Mouse (Mus musculus): ENCODE results near the gene Myo15b. TPM values are rescaled to one million over a fixed set of nuclear protein-coding genes. Genes with fewer than 3 reads are reported as not detected.

The Myo15b gene
- total RNA-seq, 2 experiments from 2014 or later, result 0.28 TPM; not detected in 1

DNA sequence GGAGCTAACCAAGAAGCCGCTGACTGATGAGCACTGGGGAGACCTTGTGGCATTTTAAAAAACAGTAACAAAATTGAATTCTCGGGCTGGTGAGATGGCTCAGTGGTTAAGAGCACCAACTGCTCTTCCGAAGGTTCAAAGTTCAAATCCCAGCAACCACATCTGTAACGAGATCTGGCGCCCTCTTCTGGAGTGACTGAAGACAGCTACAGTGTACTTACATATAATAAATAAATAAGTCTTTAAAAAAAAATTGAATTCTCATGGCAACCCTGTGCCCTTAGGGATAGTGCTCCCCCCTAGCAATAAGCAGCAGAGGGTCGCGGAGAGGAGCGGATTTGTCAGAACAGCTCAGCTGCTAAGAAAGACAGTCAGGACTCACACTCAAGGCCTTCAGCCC lies 5.7 kb downstream of the Myo15b start:
- intact Hi-C loops (cut with DNase I), result no loop called here

DNA sequence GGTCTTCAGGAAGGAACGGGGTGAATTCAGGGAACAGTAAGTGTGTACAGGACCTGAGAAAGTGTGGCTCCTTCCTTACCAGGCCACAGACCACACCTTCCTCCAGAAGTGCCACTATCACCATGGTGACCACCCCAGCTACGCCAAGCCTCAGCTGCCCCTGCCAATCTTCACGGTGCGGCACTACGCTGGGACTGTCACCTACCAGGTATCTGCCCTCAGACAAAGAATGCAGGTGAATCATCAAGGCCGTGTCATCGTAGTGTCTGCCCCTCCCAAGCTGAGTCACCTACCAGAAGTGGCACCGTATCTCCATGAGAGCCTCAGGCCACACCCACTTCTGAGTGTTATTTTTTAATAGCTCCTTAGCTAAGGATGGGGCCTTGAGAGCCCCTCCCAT lies 11.2 kb downstream of the Myo15b start:
- no peak for DNase-seq
- intact Hi-C loops (cut with DNase I), result no loop called here

More for the DNA sequence above, 5.7 kb downstream of the Myo15b start:
- DNase-seq, result no peak

DNA sequence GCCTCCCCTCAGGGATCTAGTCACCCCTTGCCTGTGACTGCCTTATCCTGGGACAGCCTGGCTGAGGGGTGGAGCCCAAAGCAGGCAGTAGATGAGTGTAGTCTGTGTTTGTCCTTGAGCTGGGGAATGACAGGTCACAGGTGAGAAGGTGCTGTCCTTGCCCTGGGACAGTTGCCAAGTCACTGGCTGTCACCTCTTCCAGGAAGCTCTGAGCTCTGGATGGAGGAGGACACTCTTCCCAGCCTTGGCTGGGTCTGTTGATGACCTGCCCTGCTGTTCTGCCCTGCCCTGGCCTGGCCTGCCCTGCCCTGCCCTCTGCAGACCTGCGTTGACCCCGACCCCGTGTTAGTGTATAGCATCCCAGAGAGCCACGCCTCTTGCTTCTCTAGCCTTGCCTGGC lies 14.2 kb downstream of the Myo15b start:
- no peak for DNase-seq
- intact Hi-C loops (cut with DNase I), result no loop called here

DNA sequence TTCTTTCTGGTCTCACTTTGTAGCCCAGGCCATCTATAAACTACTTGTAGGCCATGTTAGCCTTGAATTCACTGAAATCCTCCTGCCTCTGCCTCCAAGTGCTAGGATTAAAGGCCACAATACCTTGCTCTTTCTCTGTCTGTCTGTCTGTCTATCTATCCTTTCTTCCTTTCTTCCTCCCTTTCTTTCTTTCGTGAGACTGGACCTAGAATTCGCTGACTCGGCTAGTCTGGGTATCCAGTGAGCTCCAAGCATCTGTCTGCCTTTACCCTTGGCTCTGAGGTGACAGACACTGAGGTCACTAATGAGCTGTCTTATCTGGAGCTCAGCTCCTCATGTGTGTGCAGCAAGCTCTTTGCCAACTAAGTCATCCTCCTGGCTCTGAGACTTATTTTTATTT lies 17.7 kb downstream of the Myo15b start:
- no peak for DNase-seq
- intact Hi-C loops (cut with DNase I), result no loop called here

DNA sequence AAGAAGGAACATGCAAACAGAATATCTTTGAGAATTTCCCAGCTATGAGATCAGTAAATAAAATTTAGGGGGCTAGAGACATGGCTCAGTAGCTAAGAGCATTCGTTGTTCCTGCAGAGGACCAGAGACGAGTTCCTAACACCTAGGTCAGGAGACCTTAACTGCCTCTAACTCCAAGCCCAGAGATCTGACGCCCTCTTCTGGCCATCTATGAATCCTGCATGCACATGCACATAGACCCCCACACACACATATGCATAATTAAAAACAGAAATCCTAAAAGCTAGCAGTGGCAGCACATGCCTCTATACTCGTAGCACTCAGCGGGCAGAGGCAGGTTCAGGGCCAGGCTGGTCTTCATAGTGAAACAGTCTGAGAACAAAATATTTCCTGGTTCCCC lies 18.2 kb downstream of the Myo15b start:
- intact Hi-C loops (cut with DNase I), result no loop called here
- DNase-seq, result no peak

DNA sequence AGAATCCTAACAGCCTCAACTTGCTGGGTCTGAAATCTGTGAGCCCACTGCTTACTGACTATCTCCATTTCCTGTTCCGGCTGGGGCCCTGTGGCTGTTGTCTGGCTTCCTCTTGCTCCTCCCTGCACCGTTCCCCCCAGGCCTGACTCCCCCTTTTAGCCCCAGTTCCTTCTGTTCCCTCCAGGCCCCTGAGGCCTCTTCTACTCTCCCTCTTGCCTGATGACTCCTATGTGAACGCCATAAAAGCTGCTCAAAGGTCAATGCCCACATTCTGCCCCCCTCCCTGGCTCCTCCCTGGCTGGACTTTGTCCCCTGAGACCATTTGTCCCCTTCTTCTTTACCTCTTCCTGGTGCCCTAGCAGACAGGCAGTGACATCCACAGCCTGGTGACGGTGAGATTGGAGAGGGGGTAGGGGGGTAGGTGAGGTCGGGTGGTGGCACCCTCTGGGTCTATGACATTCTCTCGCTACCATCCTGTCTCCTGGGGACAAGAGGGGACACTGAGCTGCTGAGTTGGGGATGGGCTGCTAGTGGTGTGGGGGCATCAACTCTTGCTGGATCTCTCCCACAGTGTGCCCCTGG lies 19.1 kb downstream of the Myo15b start:
- no peak for DNase-seq
- intact Hi-C loops (cut with DNase I), result no loop called here

DNA sequence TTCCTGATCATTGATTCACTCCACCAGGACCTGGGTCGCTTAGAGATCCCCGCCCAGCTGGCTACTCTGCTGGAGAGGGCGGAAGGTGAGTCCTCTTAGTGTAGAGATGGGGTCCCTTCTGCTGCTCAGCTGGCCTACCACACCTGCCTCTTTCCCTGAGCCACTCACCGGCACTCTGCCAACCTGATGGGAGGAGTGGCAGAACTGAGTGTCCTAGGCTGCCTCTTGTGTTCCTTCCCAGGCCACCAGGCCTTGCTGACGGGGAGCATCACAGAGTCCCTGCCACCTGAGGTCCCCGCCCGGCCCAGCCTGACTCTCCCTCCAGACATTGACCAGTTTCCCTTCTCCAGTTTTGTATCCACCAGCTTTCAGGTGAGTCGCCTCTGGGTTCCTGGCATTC lies 19.9 kb downstream of the Myo15b start:
- intact Hi-C loops (cut with DNase I), result no loop called here
- no peak for DNase-seq

DNA sequence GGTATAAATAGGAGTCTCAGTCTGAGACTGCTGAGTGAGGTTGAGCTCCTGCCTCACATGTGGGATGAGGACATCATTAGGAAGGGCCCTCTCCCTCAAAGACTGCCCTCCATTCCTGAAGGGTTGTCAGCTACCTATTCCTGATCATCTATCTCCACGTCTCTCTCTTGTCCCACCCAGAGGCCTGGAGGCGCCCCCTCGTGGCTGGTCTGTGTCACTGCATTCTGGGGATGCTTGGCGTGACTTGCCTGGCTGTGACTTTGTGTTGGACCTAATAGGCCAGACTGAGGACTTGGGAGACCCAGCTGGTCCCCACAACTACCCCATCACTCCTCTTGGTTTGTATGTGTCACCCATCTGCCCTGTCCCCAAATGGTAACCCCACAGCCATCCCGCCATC lies 22.8 kb downstream of the Myo15b start:
- no peak for DNase-seq
- intact Hi-C loops (cut with DNase I), result no loop called here

DNA sequence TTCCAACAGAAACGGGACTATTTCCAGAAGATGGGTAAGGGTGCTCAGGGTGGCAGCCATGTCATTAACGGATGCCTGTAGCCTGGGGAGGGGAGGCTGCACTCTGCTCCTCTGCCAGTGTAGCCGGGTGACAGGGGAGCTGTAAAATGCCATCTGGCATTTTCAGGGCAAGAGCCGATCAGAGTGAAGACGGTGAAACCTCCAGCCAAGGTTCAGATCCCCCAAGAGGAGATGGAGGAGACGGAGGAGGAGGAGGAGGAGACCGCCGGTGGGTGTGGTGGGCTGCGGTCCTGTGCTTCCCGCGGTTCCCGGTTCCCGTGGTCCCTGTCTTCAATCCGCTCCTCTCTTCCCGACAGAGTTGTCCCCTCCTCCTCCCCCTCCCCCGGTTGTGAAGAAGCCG lies 25.0 kb downstream of the Myo15b start:
- intact Hi-C loops (cut with DNase I), result no loop called here
- peak; percentile 28 for DNase-seq

DNA sequence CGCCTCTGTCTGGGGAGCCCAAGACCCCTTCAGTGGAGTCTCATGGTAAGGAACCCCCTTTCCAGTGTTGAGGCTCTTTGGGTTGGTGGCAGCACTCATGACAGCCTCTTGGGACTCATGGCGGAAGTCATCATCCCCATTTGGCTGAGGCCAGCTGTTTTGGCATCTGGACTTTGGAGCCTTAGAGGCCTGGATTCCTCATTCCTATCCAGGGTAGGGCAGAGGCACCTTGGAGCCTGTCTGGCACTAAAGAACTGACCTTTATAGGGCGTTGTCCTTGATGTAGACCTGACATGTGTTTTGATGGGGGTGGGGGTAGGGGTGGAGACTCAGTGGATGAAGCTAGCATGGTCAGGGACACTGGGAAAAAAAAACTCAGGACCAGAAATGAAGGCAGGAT lies 26.2 kb downstream of the Myo15b start:
- DNase-seq, result no peak
- intact Hi-C loops (cut with DNase I), result no loop called here

DNA sequence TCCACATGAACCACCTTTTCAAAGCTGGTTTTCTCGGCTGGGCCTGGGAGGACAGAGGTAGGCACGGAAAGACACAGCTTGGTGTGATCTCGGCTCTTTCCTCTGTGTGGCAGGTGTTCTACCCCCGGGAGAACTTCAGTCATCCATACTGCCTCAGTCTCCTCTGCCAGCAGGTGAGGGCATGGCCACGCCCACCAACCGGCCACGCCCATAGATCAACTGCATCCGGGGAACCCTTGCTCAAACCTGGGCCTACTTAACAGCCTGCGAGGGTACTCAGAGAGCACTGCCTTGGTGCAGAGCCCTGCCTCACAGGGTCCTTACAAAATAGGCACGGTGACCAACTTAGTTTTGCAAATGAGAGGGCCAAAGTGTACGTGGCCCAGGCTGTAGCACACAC lies 27.1 kb downstream of the Myo15b start:
- intact Hi-C loops (cut with DNase I), result no loop called here
- DNase-seq, result no peak

DNA sequence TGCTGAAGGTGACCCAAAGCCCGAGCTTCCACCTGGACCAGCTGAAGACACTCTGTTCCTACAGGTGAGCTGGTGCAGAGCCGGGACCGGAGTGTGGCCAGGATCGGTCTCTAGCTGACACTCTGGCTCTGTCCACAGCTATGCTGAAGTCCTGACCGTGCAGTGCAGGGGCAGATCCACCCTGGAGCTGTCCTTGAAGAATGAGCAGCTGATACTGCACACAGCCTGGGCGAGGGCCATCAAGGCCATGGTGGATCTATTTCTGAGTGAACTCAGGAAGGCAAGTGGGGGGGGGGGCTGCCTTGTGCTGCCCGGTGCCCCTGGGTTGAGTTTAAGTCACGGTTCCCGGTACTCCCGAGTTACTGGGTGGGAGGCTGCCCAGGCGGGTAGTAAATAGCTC lies 28.2 kb downstream of the Myo15b start:
- DNase-seq, result no peak
- intact Hi-C loops (cut with DNase I), result no loop called here

DNA sequence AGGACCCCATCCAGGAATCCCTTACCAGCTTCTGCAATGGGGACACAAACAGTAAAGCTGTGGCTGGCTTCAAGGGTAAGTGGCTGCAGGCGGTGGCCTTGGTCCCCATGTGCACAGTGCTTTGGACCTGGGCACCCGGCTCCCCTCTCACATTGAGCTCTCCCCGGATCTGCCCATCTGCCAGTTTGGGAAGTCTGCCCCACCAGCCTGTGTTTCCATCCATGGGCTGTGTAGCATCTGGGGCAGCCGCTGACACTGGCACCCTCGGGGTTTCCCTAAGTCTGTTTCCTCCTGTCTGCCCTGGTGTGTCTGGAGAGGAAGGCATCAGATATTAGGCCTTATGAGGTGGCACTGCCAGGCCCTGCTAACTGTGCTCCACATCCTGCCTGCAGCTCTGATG lies 29.8 kb downstream of the Myo15b start:
- peak; percentile 61 for DNase-seq
- intact Hi-C loops (cut with DNase I), result no loop called here

DNA sequence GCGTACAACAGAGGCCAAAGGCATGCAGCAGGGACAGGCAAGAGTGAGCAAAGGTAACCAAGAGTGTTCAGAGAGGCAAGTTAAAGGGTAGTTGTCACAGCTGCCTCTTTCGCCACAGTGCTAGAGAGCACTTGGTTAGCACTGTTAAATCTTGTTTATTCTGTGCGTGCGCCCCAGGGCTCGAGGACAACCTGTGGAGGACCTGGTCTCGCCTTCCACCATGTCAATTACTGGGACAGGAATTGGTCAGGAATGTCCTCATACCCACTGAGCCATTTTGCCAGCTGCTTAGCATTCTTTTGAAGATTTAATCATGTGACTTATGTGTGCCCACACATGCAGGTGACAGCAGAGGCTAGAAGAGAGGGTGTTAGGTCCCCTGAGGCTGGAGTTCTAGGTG lies 31.0 kb downstream of the Myo15b start:
- DNase-seq, result no peak
- intact Hi-C loops (cut with DNase I), result no loop called here

DNA sequence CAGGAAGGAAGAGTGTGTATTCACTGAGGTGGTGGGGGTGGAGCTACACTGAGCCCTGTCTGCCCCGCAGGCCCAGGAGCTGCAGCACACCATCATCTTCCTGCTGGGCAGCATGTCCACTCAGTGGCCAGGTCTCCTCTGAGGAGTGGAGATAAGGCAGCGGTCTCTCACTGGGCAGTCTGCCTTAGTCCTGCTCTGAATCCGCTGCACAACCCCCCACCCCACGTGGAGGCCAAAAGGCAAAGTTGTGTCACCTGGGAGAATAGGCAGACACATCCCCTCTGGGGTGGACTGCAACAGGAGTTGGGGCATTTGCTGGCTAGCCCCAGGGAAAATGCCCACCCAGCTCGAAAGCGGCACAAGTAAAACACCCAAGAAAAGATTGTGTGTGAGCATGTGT lies 34.0 kb downstream of the Myo15b start:
- intact Hi-C loops (cut with DNase I), result no loop called here
- DNase-seq, result no peak

DNA sequence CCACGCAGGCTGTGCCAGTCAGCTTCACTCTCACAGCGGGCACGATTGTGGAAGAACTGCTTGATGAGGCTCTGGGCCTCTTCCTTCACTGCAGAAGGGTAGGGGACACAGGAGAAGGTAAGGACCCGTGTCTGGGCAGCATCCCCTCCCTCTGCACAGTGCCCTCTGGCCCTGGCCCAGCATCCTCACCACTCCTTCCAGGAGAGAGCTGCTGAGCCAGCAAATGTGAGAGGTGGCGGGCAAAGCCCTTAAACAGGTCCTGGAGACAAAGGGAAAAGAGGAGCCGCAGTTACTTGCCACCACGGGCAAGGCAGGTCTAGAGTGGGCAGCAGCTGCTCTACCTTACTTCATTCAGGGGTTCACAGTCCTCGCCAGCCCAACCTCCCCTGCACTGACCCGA lies 34.9 kb downstream of the Myo15b start:
- no peak for DNase-seq
- intact Hi-C loops (cut with DNase I), result no loop called here

DNA sequence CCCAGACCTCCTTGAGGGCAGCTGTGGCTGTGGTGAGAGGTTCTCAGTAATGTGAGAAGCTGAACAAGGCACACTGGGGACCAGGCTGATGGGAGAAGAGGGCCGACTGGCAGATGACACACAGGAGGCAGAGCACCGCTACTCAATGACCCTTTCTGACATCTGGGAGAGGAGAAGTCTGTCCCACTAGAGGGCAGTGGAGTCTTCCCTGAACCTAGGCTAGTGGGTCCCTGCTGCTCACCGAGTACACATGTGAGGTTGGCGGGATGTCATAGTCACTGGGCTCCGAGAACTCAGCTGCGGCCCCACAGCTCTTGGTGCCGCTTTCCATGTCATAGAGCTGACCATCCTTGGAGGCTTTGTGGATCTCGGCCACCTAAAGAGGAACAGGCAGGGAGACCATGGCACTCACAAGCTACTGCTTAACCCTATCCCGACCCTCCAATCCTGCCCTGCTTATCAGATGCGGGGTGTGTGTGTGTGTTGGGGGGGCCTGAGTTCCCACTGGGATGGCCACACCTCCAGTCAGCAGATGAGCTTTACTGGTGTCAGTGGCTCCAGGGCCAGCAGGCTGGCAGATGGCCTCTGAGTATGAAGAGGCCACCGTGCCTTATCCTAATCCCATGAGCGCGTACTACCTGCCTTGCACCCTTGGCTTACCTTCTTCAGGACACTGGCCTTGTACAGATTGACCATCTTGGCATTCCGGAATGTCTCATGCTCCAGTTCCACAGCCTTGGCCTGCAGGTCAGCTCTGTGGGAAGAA lies 36.7 kb downstream of the Myo15b start:
- DNase-seq, result peak; percentile 69
- intact Hi-C loops (cut with DNase I), result no loop called here

DNA sequence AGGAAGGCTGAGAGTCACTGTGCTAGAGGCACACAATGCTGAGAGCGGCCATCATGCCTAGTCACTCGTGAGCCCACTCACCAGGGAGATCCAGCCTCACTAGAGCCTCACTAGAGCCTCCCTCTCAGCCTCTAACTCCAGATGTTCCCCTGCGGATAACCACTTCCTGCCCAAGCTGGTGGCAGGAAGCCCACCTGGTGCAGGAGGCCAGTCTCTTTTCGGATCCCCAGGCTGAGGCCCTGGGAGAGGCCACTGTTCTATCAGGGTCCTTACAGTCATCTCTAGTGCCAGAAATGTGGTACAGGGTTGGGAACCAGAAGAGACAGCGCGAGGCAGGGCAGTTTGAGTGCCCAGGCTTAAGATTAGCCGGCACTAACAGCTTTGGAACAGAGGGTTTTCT lies 40.2 kb downstream of the Myo15b start:
- DNase-seq, result no peak
- intact Hi-C loops (cut with DNase I), result no loop called here

DNA sequence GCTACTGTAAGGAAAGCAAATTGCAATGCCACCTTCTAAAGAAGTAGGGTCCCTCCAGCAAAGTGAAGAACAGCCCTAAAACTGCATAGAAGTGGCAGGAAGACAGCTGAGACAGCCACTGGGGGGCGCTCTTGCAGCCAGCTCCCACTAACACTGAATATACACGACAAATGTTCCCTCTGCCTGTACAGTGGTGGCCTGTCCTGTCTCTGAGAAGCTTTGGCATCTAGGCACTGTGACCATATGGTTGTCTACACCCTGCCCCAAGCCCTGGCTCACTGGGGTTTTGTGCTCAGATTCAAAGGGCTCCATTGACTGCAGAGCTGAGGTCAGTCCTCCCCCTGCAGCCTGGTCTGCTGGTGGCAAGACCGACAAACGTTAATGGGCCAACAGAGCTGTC lies 40.7 kb downstream of the Myo15b start:
- DNase-seq, result peak; percentile 75
- intact Hi-C loops (cut with DNase I), result no loop called here

DNA sequence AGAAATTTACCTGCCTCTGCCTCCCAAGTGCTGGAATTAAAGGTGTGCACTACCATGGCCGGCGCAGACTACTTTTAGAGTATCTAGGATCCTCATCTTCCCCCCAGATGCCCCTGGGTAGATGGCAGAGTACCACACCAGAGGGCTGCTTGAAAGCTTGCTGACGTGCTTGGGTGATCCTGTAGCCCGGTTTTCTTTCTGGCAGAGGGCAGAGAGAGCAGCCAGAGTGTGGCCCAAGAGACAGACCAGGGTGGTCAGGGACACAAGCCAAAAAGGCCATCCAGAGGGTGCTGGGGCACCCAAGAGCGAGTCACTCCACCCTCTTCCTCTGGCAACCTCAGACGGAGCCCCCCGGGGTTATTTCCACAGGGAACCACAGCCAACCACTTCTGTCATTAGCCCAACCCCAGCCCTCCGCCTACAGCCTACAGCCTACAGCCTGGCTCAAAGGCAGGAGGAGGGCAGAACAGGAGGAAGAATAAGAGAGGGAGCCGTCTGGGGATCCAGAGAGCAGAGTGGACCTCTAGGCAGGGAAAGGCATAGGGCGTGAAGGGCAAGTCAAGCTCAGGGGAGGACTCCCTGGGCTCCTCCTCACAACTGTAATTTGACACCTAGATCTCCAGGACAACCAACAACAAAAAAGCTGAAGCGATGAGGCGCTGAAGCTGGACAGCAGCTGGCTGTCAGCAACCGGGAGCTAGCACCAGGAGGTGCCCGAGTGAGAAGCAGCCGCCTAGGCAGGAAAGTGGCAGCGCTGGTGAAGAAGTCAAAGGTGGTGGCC lies 41.5 kb downstream of the Myo15b start, which contains the start of gene Smim5:
TSS of gene Smim5 (plus strand) at position 481 of the 781 bp plus-strand sequence.
- intact Hi-C loops (cut with DNase I), result no loop called here
- no peak for DNase-seq

DNA sequence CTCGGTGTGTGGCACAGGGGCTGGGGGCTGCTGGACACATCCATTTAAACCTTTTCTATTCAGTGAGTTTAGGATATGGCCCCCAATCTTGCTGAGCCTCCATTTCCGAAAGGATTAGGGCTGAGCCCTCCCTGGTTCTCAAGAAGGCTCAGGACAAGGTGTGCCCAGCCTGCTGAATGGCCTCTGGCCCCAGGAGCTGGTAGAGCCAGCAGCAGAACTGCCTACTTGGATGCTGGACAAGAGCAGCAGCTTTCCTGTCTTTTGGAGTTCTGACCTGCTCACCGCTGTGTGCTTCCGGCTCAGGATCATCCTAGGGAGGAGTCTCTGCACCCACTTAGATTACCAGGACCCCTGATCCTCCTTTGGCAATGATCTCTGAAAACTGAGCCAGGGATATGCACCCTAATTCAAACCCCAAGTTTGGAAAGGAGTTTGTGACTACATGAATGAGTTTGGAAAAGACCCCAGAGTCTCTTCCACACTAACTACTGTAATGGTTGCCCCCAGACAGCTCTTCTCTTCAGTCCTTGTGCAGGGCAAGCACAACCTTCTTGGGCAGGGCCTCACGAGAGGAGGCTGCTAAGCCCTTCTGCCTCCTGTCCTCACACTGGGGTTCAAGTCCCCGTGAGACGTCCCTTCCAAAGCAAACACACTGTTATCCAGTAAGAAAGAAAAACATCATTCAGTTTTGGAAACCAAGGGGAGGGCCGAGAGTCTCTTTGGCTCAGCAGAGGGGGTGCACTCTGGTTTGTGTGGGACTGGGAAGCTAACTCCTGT lies 42.5 kb downstream of the Myo15b start:
- DNase-seq, result no peak
- intact Hi-C loops (cut with DNase I), result no loop called here
